Mouse (Mus musculus) E14TG2a.4 (cell line): ENCODE results near the gene Pemt.

Experiments used
- CTCF ChIP-seq: conservative IDR thresholded peaks from 2 replicates; pipeline ENCODE4 v1.5.1; 2014; ENCODE audit warnings: low read length
- NANOG ChIP-seq: IDR thresholded peaks from 2 replicates; pipeline ENCODE4 v1.6.1; 2014; ENCODE audit warnings: borderline replicate concordance, low read length, mixed read lengths
- POU5F1 ChIP-seq: IDR thresholded peaks from 2 replicates; pipeline ENCODE4 v1.6.1; 2014; ENCODE audit warnings: low read length, borderline replicate concordance

DNA sequence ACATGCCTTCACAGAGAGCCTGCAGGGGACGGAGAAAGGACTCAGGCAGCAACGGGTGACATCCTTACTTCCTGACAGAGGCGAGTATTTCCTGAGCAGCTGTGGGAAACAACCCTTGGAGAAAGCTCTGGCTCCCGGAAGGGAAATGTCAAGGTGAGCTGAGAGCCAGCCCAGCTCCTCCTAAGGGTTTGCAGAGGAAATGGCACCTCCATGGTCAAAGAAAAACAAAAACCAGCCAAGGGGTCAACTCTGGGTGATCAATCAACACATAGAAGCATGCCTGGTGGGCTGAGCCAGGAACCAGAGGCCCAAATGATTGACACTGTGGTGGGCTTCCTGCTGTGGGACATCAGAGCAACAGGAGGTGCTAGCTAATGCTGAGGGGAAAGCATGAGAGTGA lies 29.6 kb downstream of the Pemt start:
- TF ChIP-seq CTCF (no peak), NANOG (no peak), POU5F1 (no peak)
